Mouse (Mus musculus): ENCODE measurements around the gene Sord. TPM values are rescaled to one million over a fixed set of nuclear protein-coding genes. Genes with fewer than 3 reads are reported as not detected.
A peak's percentile ranks its signal among the peaks of the same experiment; 100 is the strongest.

The Sord gene
- polyA plus RNA-seq, 1 experiment: 21.9 TPM

DNA sequence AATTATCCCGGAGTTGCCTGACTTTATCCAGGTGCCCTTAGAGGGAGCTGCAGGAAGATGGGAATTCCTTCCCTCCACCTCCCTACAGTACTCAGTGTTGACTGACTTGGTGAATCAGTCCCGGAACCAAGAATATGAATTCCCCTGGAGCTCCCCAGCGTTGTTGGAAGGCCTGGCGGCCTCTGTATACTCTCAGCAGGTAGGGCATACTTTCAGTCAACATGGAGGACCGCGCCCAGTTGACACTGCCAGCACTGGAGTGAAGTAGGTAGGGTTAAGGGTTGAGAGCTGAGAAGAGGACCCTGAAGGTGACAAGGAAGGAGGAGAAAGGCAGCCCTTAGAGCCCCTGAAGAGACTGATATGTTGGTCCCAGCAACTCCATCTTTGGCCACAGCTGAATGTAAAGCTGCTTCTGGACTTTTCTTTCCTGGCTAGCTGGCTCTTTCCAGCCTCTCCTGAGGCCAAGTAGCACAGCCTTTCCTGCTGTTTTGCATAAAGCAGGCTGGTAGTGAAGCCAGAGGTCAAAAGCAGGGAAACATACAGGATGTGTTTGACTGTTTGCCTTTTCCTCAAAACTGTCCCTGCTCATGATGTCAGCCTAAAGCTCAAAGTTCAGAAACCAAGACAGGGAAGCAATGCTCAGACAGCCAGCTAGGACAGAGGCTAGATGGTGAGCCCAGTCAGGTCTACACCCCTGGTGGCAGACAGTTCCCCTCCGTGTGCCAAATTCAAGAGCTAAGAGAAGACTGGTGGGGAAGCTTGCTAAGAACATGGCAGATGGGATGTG is 32.1 kb downstream of the Sord start:
- 77% methylated on average over 7 of the region's 7 CpGs for WGBS
- DNase-seq: no peak
- no peaks in the 10 kb centered on the region for H3K4me1 ChIP-seq (ENCODE audit: control insufficient read depth, insufficient read depth, low read length)
- TF ChIP-seq CTCF (IDR thresholded peaks at IDR 0.05; ENCODE audit: insufficient read depth, low read length): no peak
- no peak for TF ChIP-seq POLR2A (IDR thresholded peaks at IDR 0.05; ENCODE audit: borderline replicate concordance, extremely low read depth, low read depth, low read length)
- H3K4me3 ChIP-seq (replicated peaks; ENCODE audit: extremely low read depth, low read depth, low read length): no peak overlapping the region

DNA sequence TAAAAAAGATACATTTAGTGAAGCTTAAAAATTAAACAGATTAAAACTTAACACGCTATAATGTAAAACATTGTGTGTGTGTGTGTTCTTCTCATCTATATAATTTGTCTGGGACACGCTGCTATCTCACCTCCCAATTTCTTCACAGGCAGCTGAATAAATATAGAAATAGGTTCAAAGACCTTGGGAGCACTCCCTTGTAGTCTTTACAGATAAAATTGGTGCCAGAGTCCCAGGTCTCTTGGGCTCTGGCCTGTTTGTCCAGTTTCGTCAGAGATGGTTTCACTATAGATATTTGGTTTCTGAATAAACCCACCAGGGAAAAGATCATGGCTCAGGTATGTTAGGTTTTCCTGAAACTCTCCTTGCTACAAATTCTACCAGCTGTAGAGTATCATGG is 44.2 kb downstream of the Sord start:
- Histone ChIP-seq H3K4me3 (replicated peaks; ENCODE audit: extremely low read depth, low read depth, low read length) (no peak overlapping the region), H3K4me1 (ENCODE audit: control insufficient read depth, insufficient read depth, low read length) (no peaks in the 10 kb centered on the region)
- WGBS: 82% methylated on average over 3 of the region's 3 CpGs
- DNase-seq: no peak
- TF ChIP-seq CTCF (IDR thresholded peaks at IDR 0.05; ENCODE audit: insufficient read depth, low read length) (no peak), POLR2A (IDR thresholded peaks at IDR 0.05; ENCODE audit: borderline replicate concordance, extremely low read depth, low read depth, low read length) (no peak)

DNA sequence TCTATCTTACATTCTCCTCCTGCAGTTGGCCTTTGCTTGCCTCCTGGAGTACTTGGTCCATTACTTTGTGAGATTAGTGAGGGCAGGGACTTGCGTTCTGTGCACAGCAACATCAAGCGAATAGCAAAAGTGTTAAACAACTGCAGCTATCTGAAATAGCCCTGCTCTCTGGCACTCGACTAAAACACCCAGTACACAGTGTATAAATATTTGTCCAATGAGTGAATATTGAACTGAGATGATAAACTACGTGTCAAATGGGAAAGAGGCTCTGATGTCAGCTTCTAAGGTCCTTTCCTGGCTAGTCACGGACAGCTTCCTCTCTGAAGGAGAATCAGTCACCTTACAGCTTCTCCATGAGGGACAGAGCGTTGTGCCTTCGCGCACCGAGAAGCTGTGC is 49.5 kb downstream of the Sord start:
- H3K4me1 ChIP-seq (ENCODE audit: control insufficient read depth, insufficient read depth, low read length): no peaks in the 10 kb centered on the region
- WGBS: 54% methylated on average over 9 of the region's 9 CpGs
- DNase-seq: no peak
- TF ChIP-seq CTCF (IDR thresholded peaks at IDR 0.05; ENCODE audit: insufficient read depth, low read length) (no peak), POLR2A (IDR thresholded peaks at IDR 0.05; ENCODE audit: borderline replicate concordance, extremely low read depth, low read depth, low read length) (no peak)
- H3K4me3 ChIP-seq (replicated peaks; ENCODE audit: extremely low read depth, low read depth, low read length): no peak overlapping the region

DNA sequence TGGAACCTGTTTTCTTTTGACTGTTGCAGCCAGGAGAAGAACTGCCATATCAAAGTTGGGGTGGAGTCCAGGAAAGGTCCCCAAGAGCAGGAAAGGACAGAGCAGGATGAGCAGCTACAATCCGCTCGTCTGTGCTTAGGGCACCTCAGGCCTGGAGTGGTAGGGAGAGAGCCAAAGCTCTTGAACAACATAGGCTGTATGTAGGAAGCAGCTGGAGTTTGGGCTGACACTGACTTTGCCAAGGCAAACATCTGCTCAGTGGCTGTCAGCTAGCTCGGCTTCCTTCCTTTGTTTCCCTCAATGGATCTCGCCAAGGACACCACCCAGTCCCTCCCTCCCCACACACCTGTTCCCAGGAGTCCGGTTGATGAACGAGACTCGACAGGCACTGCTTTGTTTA is 51.6 kb downstream of the Sord start:
- no peaks in the 10 kb centered on the region for H3K4me1 ChIP-seq (ENCODE audit: control insufficient read depth, insufficient read depth, low read length)

DNA sequence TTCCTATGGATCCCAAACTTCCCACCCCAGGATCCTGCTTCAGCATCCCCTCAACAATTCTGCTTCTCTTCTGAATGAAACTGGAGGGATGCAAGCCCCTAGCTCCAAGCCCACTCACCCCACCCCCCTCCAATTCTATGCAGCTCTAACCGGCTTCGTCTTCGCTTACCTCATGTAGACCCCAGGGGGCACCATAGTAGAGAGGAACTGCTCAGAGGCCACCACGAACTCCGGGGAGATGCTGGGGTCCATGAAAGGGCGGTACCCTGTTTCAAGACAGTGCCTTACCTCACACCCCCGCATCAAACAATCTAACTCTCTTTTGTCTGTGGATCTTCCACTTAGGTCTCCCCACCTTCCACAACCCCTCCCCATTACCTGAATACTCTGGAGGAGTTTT is 60.4 kb downstream of the Sord start:
- TF ChIP-seq POLR2A (IDR thresholded peaks at IDR 0.05; ENCODE audit: borderline replicate concordance, extremely low read depth, low read depth, low read length): no peak
- no peak for TF ChIP-seq CTCF (IDR thresholded peaks at IDR 0.05; ENCODE audit: insufficient read depth, low read length)
- WGBS: 7% methylated on average over 7 of the region's 7 CpGs
- DNase-seq: no peak
- no peak overlapping the region for H3K4me3 ChIP-seq (replicated peaks; ENCODE audit: extremely low read depth, low read depth, low read length)
- peaks cover 3% of the 10 kb centered on the region; the same call in 1 of the 2 replicates for H3K4me1 ChIP-seq (ENCODE audit: control insufficient read depth, insufficient read depth, low read length)

More for the DNA sequence above, 51.6 kb downstream of the Sord start:
- TF ChIP-seq POLR2A (IDR thresholded peaks at IDR 0.05; ENCODE audit: borderline replicate concordance, extremely low read depth, low read depth, low read length): no peak
- TF ChIP-seq CTCF (IDR thresholded peaks at IDR 0.05; ENCODE audit: insufficient read depth, low read length): no peak
- no peak overlapping the region for H3K4me3 ChIP-seq (replicated peaks; ENCODE audit: extremely low read depth, low read depth, low read length)
- no peak for DNase-seq
- WGBS: 31% methylated on average over 7 of the region's 7 CpGs

DNA sequence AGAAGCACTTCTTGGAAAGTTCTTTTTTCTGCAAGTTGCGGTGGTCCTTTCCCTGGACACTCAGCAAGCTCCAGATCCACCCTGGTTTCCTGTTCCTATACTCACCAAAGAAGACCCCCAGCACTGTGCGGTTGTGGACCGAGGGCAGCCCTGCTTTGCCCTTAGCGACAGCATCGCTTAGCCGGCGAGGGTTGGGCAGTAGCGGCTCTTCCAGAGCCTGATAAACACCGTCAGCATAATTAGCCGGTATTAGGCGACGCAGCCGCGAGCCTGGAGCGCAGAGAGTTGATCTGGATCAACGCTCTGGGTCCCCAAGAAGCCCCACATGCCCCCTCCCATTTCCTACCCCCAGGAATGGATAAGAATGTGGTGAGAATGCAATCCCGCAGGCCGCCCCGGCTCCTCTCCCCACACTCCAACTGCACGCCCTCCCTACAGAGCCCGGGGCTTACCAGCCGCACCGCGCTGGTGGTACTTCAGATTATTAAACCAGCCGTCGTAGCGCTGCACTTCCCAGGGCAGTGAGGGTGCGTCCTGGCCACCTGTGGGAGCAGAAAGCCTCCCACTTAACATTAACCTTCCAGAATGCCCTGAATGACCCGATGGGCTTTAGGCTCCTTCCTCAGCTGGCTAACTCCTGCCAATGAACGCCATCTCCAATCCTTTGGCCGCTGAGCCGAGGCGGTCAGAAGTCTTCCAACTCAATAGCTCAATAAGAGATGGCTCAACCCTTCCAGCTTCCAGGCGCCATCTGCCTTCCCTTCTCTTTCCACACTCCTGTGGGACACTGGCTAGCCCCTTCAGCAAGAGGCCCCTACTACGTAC is 62.9 kb downstream of the Sord start:
- WGBS: 3% methylated on average over 35 of the region's 35 CpGs
- DNase-seq: no peak
- Histone ChIP-seq H3K4me1 (ENCODE audit: control insufficient read depth, insufficient read depth, low read length) (peaks cover 13% of the 10 kb centered on the region), H3K4me3 (replicated peaks; ENCODE audit: extremely low read depth, low read depth, low read length) (no peak overlapping the region)
- no peak for TF ChIP-seq POLR2A (IDR thresholded peaks at IDR 0.05; ENCODE audit: borderline replicate concordance, extremely low read depth, low read depth, low read length)
- no peak for TF ChIP-seq CTCF (IDR thresholded peaks at IDR 0.05; ENCODE audit: insufficient read depth, low read length)

DNA sequence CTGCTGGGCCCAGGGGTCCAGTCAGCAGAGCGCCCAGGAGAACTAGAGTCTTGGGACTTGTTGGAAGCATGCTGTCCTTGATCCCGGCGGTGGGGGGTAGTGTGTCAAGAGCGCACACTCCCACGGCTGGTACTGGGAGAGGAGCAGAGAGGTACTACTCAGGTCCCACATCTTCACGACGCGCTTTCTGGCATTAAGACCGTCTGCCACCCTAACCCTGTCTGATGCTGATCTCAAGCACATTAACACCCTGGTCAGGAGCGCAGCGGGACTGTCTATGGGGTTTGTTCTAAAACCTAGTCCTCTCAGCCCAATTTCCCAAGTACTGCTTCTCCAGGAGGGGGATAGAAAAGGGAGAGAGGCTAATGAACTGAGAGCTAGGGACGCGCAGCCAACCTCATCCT is 63.5 kb downstream of the Sord start, which contains the start of gene Duox2:
Gene Duox2 (minus strand): TSS at position 354 of the 404 bp plus-strand sequence.
- no peak for TF ChIP-seq CTCF (IDR thresholded peaks at IDR 0.05; ENCODE audit: insufficient read depth, low read length)
- TF ChIP-seq POLR2A (IDR thresholded peaks at IDR 0.05; ENCODE audit: borderline replicate concordance, extremely low read depth, low read depth, low read length): no peak
- 4% methylated on average over 13 of the region's 13 CpGs for WGBS
- peak within 1 kb of the TSS; percentile 10 for H3K4me3 ChIP-seq (replicated peaks; ENCODE audit: extremely low read depth, low read depth, low read length)

DNA sequence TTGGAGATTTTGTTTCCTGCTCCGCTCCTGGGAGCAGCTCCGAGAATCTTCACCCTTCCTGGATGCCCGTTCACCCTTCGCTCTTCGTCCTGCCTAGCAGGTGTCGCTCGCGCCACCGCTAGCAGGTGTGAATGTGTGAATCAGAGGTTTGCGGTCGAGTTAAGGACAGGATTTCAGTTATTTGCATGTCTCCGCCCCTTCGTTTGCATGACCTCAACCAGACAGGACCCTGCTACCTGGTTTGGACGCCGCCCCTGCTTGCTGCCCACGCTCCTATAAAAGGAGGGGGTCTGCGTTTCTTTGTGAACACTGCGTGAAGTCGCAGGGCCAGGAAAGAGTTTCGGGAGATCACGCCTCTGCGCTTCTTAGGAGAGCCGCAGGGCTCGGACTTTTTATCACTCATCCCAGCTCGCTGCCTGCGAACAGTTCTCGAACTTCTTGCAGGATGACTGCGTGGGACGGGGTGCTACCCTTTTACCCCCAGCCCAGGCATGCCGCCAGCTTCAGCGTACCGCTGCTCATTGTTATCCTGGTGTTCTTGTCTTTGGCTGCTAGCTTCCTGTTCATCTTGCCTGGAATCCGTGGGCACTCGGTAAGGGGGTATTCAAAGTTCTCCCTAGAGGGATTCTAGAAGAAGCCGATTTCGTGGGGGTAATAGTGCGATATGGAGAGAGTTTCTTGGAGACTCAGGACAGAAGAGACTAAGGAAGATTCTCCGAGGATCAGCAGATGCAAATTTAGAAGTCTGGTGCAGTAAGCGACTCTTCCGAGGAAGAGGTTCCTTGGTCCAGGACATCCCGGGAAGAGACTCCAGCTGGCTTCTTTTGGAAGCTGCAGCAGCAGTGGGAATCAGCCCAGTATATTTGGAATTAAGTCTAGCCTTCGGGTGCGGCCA is 64.3 kb downstream of the Sord start, which contains the start of gene Duoxa2:
Gene Duoxa2 (plus strand): TSS at position 305 of the 895 bp plus-strand sequence.
- peaks cover 13% of the 10 kb centered on the region for H3K4me1 ChIP-seq (ENCODE audit: control insufficient read depth, insufficient read depth, low read length)
- WGBS: 2% methylated on average over 43 of the region's 43 CpGs
- peak within 1 kb of the TSS; percentile 10 for H3K4me3 ChIP-seq (replicated peaks; ENCODE audit: extremely low read depth, low read depth, low read length)
- TF ChIP-seq CTCF (IDR thresholded peaks at IDR 0.05; ENCODE audit: insufficient read depth, low read length) (no peak), POLR2A (IDR thresholded peaks at IDR 0.05; ENCODE audit: borderline replicate concordance, extremely low read depth, low read depth, low read length) (no peak)
- DNase-seq: no peak

More for the DNA sequence above, 63.5 kb downstream of the Sord start, which contains the start of gene Duox2:
- H3K4me1 ChIP-seq (ENCODE audit: control insufficient read depth, insufficient read depth, low read length): peaks cover 13% of the 10 kb centered on the region
- no peak for DNase-seq
